Mouse (Mus musculus): ENCODE results near the gene Olfr231. TPM values are rescaled to one million over a fixed set of nuclear protein-coding genes. Genes with fewer than 3 reads are reported as not detected.

Olfr231 gene
- total RNA-seq (2021): not detected
- long read RNA-seq, experiment 1: 0 reads
- long read RNA-seq, experiment 2: 0 reads

- no peak for DNase-seq (ENCODE audit: low spot score)
Observed at GRCm38 (mm10) chr1:174121062-174121461, at the start of gene Olfr231. Gene Olfr231, minus strand, starts transcription at chr1:174121162.

- DNase-seq (ENCODE audit: low spot score): no peak
Observed at GRCm38 (mm10) chr1:174169024-174169423, 48.1 kb upstream of the Olfr231 start.

- DNase-seq (ENCODE audit: low spot score): no peak
Observed at GRCm38 (mm10) chr1:174159095-174159494, 38.1 kb upstream of the Olfr231 start.

- no peak for DNase-seq (ENCODE audit: low spot score)
Observed at GRCm38 (mm10) chr1:174158512-174158911, 37.5 kb upstream of the Olfr231 start.

DNA sequence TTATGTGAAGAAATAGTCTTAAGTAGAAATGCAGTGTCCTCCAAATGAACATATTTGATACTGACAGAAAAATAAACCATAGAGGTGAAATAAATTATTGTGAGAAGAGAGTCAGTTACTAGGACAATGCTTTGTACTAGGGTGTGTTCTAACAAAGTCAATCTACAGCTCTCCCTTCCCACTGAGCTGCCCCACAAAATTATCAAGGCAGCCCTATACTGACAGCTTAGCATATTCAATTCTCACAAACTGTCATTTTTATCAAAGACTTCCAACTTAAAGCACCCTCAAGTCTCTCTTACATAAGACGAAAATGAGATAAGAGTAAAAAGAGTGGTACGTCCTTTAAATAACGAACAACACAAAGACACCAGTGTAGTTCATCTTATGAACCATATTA, 36.7 kb upstream of the Olfr231 start:
- DNase-seq (ENCODE audit: low spot score): no peak

DNA sequence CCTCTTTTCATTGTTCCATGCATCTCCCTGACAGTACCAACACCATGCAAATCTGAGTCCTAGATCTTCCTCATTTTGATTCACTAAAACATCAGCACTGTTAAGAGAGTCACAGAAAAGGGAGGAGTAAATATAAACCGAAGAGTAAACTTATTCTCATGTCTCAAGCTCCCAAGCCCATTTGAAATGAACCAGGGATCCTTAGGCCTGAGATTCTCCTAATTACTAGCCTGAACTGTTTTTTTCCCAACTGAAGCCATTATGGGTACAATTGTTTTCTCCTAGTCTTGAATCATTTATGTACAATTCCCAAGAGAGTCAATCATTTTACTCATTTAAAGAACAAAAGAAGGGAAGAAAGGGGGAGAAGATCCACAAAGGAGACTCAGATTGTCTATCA, 34.4 kb upstream of the Olfr231 start, which contains the start of gene Olfr420:
Gene Olfr420 (plus strand): TSS at position 301 of the 400 bp plus-strand sequence.
- no peak for DNase-seq (ENCODE audit: low spot score)

- DNase-seq (ENCODE audit: low spot score): no peak
Observed at GRCm38 (mm10) chr1:174149289-174149688, 28.3 kb upstream of the Olfr231 start.

DNA sequence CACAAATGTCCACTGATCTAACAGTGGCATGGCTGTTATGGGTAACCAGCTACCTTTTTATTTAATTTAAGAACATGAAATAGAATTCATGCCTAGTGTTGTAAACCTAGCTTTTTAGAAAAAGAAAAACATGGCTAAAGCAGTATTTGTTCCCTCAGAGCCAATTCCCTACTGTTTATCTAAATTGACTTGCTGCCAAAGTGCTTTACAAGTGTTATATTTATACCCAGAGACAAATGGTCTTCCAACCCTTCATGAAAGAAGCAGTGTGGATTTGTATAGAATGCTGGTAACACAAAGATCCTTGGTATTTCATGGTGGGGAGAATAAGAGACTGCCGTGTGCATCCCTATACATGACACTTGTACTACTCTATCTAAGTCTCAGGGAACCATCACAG, 25.7 kb upstream of the Olfr231 start:
- DNase-seq (ENCODE audit: low spot score): no peak

- no peak for DNase-seq (ENCODE audit: low spot score)
Observed at GRCm38 (mm10) chr1:174141384-174141783, 20.4 kb upstream of the Olfr231 start.

- no peak for DNase-seq (ENCODE audit: low spot score)
Observed at GRCm38 (mm10) chr1:174131999-174132398, 11.0 kb upstream of the Olfr231 start.

DNA sequence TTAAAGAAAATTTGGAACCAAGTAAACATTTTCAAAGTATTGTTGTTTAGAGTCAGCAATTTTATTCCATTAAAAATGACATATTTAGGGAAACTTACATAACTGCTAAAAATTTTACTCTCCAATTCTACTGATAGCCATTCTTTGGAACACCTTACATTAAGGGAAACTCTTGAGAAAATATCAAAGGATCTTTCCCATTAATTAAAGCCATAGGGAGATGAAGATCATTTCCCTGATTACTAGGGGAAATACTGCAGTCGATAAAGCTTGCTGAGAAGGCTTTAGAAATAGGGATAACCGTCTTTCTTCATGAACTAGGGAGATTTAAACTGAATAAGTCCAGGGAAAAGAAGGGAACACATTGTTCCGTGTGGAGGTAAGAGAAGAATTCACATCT, 10.3 kb upstream of the Olfr231 start, which contains the start of gene Olfr424:
Gene Olfr424 (plus strand): TSS at position 301 of the 400 bp plus-strand sequence.
- DNase-seq (ENCODE audit: low spot score): no peak

GRCm38 (mm10) chr1:174103735-174104134, 17.2 kb downstream of the Olfr231 start:
- DNase-seq (ENCODE audit: low spot score): no peak

DNA sequence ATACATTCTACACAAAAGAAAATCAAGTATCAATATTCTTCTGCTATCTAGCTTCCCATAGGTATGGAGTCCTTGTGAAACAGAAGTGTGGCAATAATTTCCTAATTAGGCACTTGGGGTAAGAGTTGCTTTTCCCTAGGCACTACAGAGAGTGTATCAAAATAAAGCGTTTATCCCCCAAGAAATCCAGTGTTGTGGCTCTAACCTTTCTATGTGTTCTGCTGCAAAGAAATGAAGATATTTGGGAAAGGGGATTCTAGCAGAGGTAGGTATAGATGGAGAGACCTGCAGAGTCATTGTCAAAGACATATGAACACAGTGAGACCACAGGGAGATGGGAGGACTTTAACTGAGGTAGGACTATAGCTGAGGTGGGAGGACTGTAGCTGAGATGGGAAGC, 24.4 kb downstream of the Olfr231 start, which contains the start of gene Olfr427:
Gene Olfr427 (plus strand): TSS at position 301 of the 400 bp plus-strand sequence.
- no peak for DNase-seq (ENCODE audit: low spot score)

DNA sequence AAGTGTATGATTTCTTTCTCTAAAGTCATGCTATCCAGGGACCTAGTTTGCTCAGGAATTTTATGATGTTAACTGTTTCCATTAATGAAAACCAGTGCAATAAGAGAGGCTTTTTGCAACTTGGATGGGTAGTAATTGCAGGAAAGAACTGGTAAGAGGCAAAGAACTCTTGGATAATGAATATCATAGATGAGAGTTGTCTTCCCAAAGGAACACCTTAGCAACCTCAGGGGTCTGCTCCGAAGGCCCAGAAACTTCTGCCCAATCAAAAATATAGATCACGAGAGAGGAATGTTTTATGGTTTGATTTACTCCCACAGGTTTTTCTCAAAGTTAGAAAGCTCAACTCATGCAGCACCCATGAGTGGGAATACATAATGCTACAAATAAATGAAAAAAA, 36.9 kb downstream of the Olfr231 start, which contains the start of gene Olfr429:
Gene Olfr429 (plus strand): TSS at position 301 of the 400 bp plus-strand sequence.
- DNase-seq (ENCODE audit: low spot score): no peak

DNA sequence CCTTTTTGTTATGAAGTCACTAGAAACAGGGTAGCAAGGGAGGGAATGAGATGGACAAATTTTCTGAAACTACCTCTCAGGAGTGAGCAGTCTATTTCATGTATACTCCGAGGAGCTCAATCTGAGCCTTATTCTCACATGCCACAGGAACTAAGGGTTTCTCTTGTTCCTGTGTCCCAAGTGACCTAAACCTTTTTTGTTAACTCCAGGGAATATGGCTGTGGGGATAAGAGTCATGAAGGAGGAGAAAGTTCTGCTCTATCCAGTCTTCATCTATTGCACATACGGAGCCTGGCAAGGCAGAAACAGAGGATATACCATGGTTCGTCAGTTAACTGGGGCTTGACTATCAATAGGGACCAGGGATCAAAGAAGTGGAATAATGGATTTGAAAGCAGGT, 54.7 kb downstream of the Olfr231 start, which contains the start of gene Olfr430:
Gene Olfr430 (plus strand): TSS at position 301 of the 400 bp plus-strand sequence.
- no peak for DNase-seq (ENCODE audit: low spot score)

Other genes with a start within 250 kb of the Olfr231 start
- 1 to 10 TPM; 2.7 to 3.1 TPM for gene Ifi211, start 208.1 kb downstream of the Olfr231 start, total RNA-seq (2021)
- gene Mndal, start 178.7 kb downstream of the Olfr231 start, total RNA-seq (2021): 1 to 10 TPM; 1.6 to 3.7 TPM
- gene Ifi203, start 178.5 kb downstream of the Olfr231 start, total RNA-seq (2021): 1 to 10 TPM; 2.7 to 3.7 TPM
- not detected for gene Ifi202b, start 138.4 kb downstream of the Olfr231 start, total RNA-seq (2021)
- 10 to 100 TPM in 1 of 2 experiments, 1 to 10 TPM in 1; 7.5 to 17.1 TPM for gene Ifi205, start 89.4 kb downstream of the Olfr231 start, total RNA-seq (2021)
- not detected for gene Olfr433, start 80.5 kb downstream of the Olfr231 start, total RNA-seq (2021)
- not detected for gene Olfr432, start 72.0 kb downstream of the Olfr231 start, total RNA-seq (2021)
- gene Olfr430, start 54.6 kb downstream of the Olfr231 start, total RNA-seq (2021): not detected
- not detected for gene Olfr429, start 36.8 kb downstream of the Olfr231 start, total RNA-seq (2021)
- not detected for gene Olfr427, start 24.3 kb downstream of the Olfr231 start, total RNA-seq (2021)
- not detected for gene Olfr424, start 10.4 kb upstream of the Olfr231 start, total RNA-seq (2021)
- not detected for gene Olfr420, start 34.5 kb upstream of the Olfr231 start, total RNA-seq (2021)
- under 1 TPM; 0.07 TPM for gene Spta1, start 51.6 kb upstream of the Olfr231 start, total RNA-seq (2021)
- not detected for gene Olfr419, start 130.9 kb upstream of the Olfr231 start, total RNA-seq (2021)
- not detected for gene Mptx1, start 209.4 kb upstream of the Olfr231 start, total RNA-seq (2021)
- not detected for gene Olfr417, start 244.0 kb upstream of the Olfr231 start, total RNA-seq (2021)